9 mouse cellular contexts compared by ENCODE assay signal in genomic region chr11:58916879-58917744, GRCm38 (mm10). TPM values are rescaled to one million over a fixed set of nuclear protein-coding genes. Genes with fewer than 3 reads are reported as not detected.
DNase-seq lines count a peak whose midpoint lies in the region; ATAC-seq and TF ChIP-seq lines count a peak whose summit lies in the region.
"Had no signal": no experiment of that assay in that cellular context is flagged by ENCODE, and none has a peak within 500 bp of the region (broad histone marks: within the 10 kb centered on the region; RNA-seq: fewer than 3 reads in every experiment).

No protein-coding gene starts in this region.

- intact Hi-C loops in gastrocnemius, postnatal 14 days (cut with DNase I; ENCODE audit: low total_unique reads) = no loop called here

- no peaks in the 10 kb centered on the region for H3K36me3 ChIP-seq in kidney, adult 2 months (ENCODE audit: control insufficient read depth, insufficient read depth, low read length)
- H3K36me3 ChIP-seq in kidney, embryonic 14.5 days (ENCODE audit: control insufficient read depth, insufficient read depth, low read length) = no peaks in the 10 kb centered on the region
- H3K36me3 ChIP-seq in ES-E14 (ENCODE audit: control insufficient read depth, insufficient read depth, low read length, poor library complexity, severe bottlenecking) = no peaks in the 10 kb centered on the region
- no peaks in the 10 kb centered on the region for H3K36me3 ChIP-seq in intestine, embryonic 16.5 days (ENCODE audit: control insufficient read depth, insufficient read depth, low read length)
- H3K36me3 ChIP-seq in megakaryocyte, embryonic 14.5 days (replicated peaks; ENCODE audit: low read length) = no peaks in the 10 kb centered on the region
- H3K36me3 ChIP-seq: neural tube, embryonic 12.5 days had no signal

- peak; percentile 57 for TF ChIP-seq CTCF in kidney, adult 2 months (conservative IDR thresholded peaks at IDR 0.05; ENCODE audit: insufficient read depth, insufficient read length, low read depth, low read length)

- H3K4me3 ChIP-seq in kidney, adult 2 months (ENCODE audit: insufficient read depth, low read depth, low read length) = no peak overlapping the region
- no peak overlapping the region for H3K4me3 ChIP-seq in kidney, embryonic 14.5 days (ENCODE audit: low read length)
- H3K4me3 ChIP-seq in ES-E14 (ENCODE audit: insufficient read depth in 1 of 2, low read depth in 1 of 2, low read length in 2 of 2, poor library complexity in 1 of 2, severe bottlenecking in 1 of 2) = no peak overlapping the region
- H3K4me3 ChIP-seq in intestine, embryonic 16.5 days (ENCODE audit: low read length) = no peak overlapping the region
- H3K4me3 ChIP-seq in megakaryocyte, embryonic 14.5 days (replicated peaks) = peak overlapping the region; percentile 62
- H3K4me3 ChIP-seq: neural tube, embryonic 12.5 days had no signal

- in situ Hi-C loops in ES-E14 (cut with MboI; ENCODE audit: low sequenced_read_pairs in 2 of 2, unreplicated experiment in 2 of 2) = no loop called here

- whole genome bisulfite sequencing in kidney, adult 2 months = 56% methylated on average over 14 of the region's 14 CpGs
- WGBS in kidney, embryonic 14.5 days = 54% methylated on average over 14 of the region's 14 CpGs
- 50% methylated on average over 14 of the region's 14 CpGs for WGBS in intestine, embryonic 16.5 days

- ATAC-seq in kidney, embryonic 14.5 days (ENCODE audit: low FRiP score, low TSS enrichment) = no peak
- peak; percentile 39; the same call in 1 of the 2 replicates for ATAC-seq in intestine, embryonic 16.5 days

- H3K27ac ChIP-seq in kidney, adult 2 months (ENCODE audit: insufficient read depth, low read depth, low read length) = no peak overlapping the region
- H3K27ac ChIP-seq in kidney, embryonic 14.5 days (ENCODE audit: low read depth, low read length) = no peak overlapping the region
- H3K27ac ChIP-seq in ES-E14 (ENCODE audit: insufficient read depth, low read depth, low read length, poor library complexity, severe bottlenecking) = no peak overlapping the region
- no peak overlapping the region for H3K27ac ChIP-seq in intestine, embryonic 16.5 days (ENCODE audit: low read length)
- H3K27ac ChIP-seq: neural tube, embryonic 12.5 days had no signal

- peak; percentile 42 for DNase-seq in kidney, adult 2 months
- peak; percentile 81 for DNase-seq in ES-E14 (ENCODE audit: low read depth, low spot score)
- DNase-seq in adrenal gland, postnatal 36 days = peak; percentile 59 to 71
- DNase-seq in thymus, postnatal 10 days (ENCODE audit: low spot score in 2 of 2) = peak; percentile 69 to 91
- no peak for DNase-seq in gastrocnemius, postnatal 14 days

- no peak for TF ChIP-seq POLR2A in kidney, adult 2 months (IDR thresholded peaks at IDR 0.05; ENCODE audit: low read depth, low read length)

- H3K9ac ChIP-seq in kidney, embryonic 14.5 days (ENCODE audit: low read depth, low read length) = no peak overlapping the region
- H3K9ac ChIP-seq in ES-E14 (ENCODE audit: insufficient read depth, low read depth, low read length, poor library complexity, severe bottlenecking) = no peak overlapping the region
- H3K9ac ChIP-seq in intestine, embryonic 16.5 days (ENCODE audit: low read depth, low read length) = no peak overlapping the region
- H3K9ac ChIP-seq: neural tube, embryonic 12.5 days had no signal

- H3K4me1 ChIP-seq in kidney, adult 2 months (ENCODE audit: control insufficient read depth, insufficient read depth, low read length) = peaks cover 5% of the 10 kb centered on the region; the same call in 1 of the 2 replicates
- peaks cover 6% of the 10 kb centered on the region; the same call in 1 of the 2 replicates for H3K4me1 ChIP-seq in kidney, embryonic 14.5 days (ENCODE audit: control insufficient read depth, insufficient read depth, low read length)
- no peaks in the 10 kb centered on the region for H3K4me1 ChIP-seq in ES-E14 (ENCODE audit: control insufficient read depth in 2 of 2, insufficient read depth in 2 of 2, low read length in 2 of 2, poor library complexity in 1 of 2)
- H3K4me1 ChIP-seq in intestine, embryonic 16.5 days (ENCODE audit: control insufficient read depth, insufficient read depth, low read length) = 0 out of 2 replicates have a peak, but pooled peaks cover 3% of the 10 kb centered on the region
- H3K4me1 ChIP-seq in megakaryocyte, embryonic 14.5 days = peaks cover 45% of the 10 kb centered on the region

- no peaks in the 10 kb centered on the region for H3K27me3 ChIP-seq in kidney, adult 2 months (replicated peaks; ENCODE audit: control insufficient read depth, insufficient read depth, low read length)
- H3K27me3 ChIP-seq in kidney, embryonic 14.5 days (ENCODE audit: control insufficient read depth, insufficient read depth, low read length) = no peaks in the 10 kb centered on the region
- no peaks in the 10 kb centered on the region for H3K27me3 ChIP-seq in intestine, embryonic 16.5 days (replicated peaks; ENCODE audit: control insufficient read depth, insufficient read depth, low read length)
- peaks cover 19% of the 10 kb centered on the region for H3K27me3 ChIP-seq in megakaryocyte, embryonic 14.5 days (replicated peaks)
- H3K27me3 ChIP-seq: neural tube, embryonic 12.5 days had no signal

- no peak overlapping the region for H3K4me2 ChIP-seq in kidney, embryonic 14.5 days (replicated peaks; ENCODE audit: low read depth, low read length)
- H3K4me2 ChIP-seq in intestine, embryonic 16.5 days (ENCODE audit: low read depth, low read length) = no peak overlapping the region
- H3K4me2 ChIP-seq: neural tube, embryonic 12.5 days had no signal

- no peaks in the 10 kb centered on the region for H3K9me3 ChIP-seq in kidney, embryonic 14.5 days (ENCODE audit: control insufficient read depth, low read length)
- H3K9me3 ChIP-seq in ES-E14 (ENCODE audit: control insufficient read depth, insufficient read depth, low read depth, low read length) = no peaks in the 10 kb centered on the region
- H3K9me3 ChIP-seq in intestine, embryonic 16.5 days (ENCODE audit: control insufficient read depth, low read length) = no peaks in the 10 kb centered on the region
- H3K9me3 ChIP-seq in megakaryocyte, embryonic 14.5 days = no peaks in the 10 kb centered on the region
- H3K9me3 ChIP-seq: neural tube, embryonic 12.5 days had no signal

TF ChIP-seq in ES-E14, 5 proteins besides CTCF, POLR2A, EP300 and RAD21:
- TF ChIP-seq ZNF384 (IDR thresholded peaks at IDR 0.05; ENCODE audit: low read depth, low read length) (peak; percentile 27; the same call in 1 of the 2 replicates), ZC3H11A (IDR thresholded peaks at IDR 0.05; ENCODE audit: borderline replicate concordance, low read depth, low read length) (no peak)

RNA-seq across cellular contexts. Expression of gene Btnl10, which starts 0.6 kb away (rescaled TPM):
- 0.27 and 0.31 TPM in 2 replicates for polyA plus RNA-seq in kidney, adult 2 months (2012; rRNA removed)
- 0.09 TPM in 1 of 2 replicates, not detected in the other for polyA plus RNA-seq in kidney, embryonic 14.5 days (2014; fragmentation: Nextera tagmentation; extraction: Ambion mirVana)
- total RNA-seq in ES-E14 (2012; rRNA removed) = not detected in 2 replicates
- total RNA-seq in adrenal gland, postnatal 36 days (2021) = not detected
- polyA plus RNA-seq in intestine, embryonic 16.5 days (2015; fragmentation: Nextera tagmentation; extraction: Ambion mirVana) = 0.16 and 0.40 TPM in 2 replicates
- polyA plus RNA-seq in megakaryocyte, embryonic 14.5 days (2012; ENCODE audit: insufficient read depth, low replicate concordance) = not detected in 2 replicates
- total RNA-seq in gastrocnemius, postnatal 14 days (2021) = not detected
- polyA plus RNA-seq: neural tube, embryonic 12.5 days had no signal

RNA-seq across cellular contexts. Expression of gene Zfp39, which starts 13.1 kb away (rescaled TPM):
- 1.2 and 1.5 TPM in 2 replicates for polyA plus RNA-seq in kidney, adult 2 months (2012; rRNA removed)
- 5.0 and 9.6 TPM in 2 replicates for polyA plus RNA-seq in kidney, embryonic 14.5 days (2014; fragmentation: Nextera tagmentation; extraction: Ambion mirVana)
- 3.0 and 3.4 TPM in 2 replicates for total RNA-seq in ES-E14 (2012; rRNA removed)
- 1 to 10 TPM; 3.1 to 3.2 TPM for total RNA-seq in adrenal gland, postnatal 36 days (2021)
- polyA plus RNA-seq in intestine, embryonic 16.5 days (2015; fragmentation: Nextera tagmentation; extraction: Ambion mirVana) = 3.5 and 3.9 TPM in 2 replicates
- 0.11 TPM in 1 of 2 replicates, not detected in the other for polyA plus RNA-seq in megakaryocyte, embryonic 14.5 days (2012; ENCODE audit: insufficient read depth, low replicate concordance)
- total RNA-seq in gastrocnemius, postnatal 14 days (2021) = 1 to 10 TPM; 4.1 to 5.3 TPM

RNA-seq across cellular contexts. Expression of gene Rnf187, which starts 21.6 kb away (rescaled TPM):
- 251 and 307 TPM in 2 replicates for polyA plus RNA-seq in kidney, adult 2 months (2012; rRNA removed)
- 229 and 304 TPM in 2 replicates for polyA plus RNA-seq in kidney, embryonic 14.5 days (2014; fragmentation: Nextera tagmentation; extraction: Ambion mirVana)
- total RNA-seq in ES-E14 (2012; rRNA removed) = 104 and 115 TPM in 2 replicates
- 100 to 1,000 TPM; 173 to 181 TPM for total RNA-seq in adrenal gland, postnatal 36 days (2021)
- 131 and 138 TPM in 2 replicates for polyA plus RNA-seq in intestine, embryonic 16.5 days (2015; fragmentation: Nextera tagmentation; extraction: Ambion mirVana)
- polyA plus RNA-seq in megakaryocyte, embryonic 14.5 days (2012; ENCODE audit: insufficient read depth, low replicate concordance) = 271 and 450 TPM in 2 replicates
- total RNA-seq in gastrocnemius, postnatal 14 days (2021) = 100 to 1,000 TPM; 126 to 139 TPM

RNA-seq across cellular contexts. Expression of gene Hist3h2ba, which starts 31.6 kb away (rescaled TPM):
- polyA plus RNA-seq in kidney, adult 2 months (2012; rRNA removed) = 3.0 and 5.3 TPM in 2 replicates
- polyA plus RNA-seq in kidney, embryonic 14.5 days (2014; fragmentation: Nextera tagmentation; extraction: Ambion mirVana) = 29.9 and 146 TPM in 2 replicates
- 109 and 141 TPM in 2 replicates for total RNA-seq in ES-E14 (2012; rRNA removed)
- 1 to 10 TPM; 4.5 to 5.8 TPM for total RNA-seq in adrenal gland, postnatal 36 days (2021)
- polyA plus RNA-seq in intestine, embryonic 16.5 days (2015; fragmentation: Nextera tagmentation; extraction: Ambion mirVana) = 34.7 and 40.9 TPM in 2 replicates
- 5.3 and 6.7 TPM in 2 replicates for polyA plus RNA-seq in megakaryocyte, embryonic 14.5 days (2012; ENCODE audit: insufficient read depth, low replicate concordance)
- total RNA-seq in gastrocnemius, postnatal 14 days (2021) = 1 to 10 TPM; 2.1 to 3.7 TPM

RNA-seq across cellular contexts. Expression of gene Hist3h2a, which starts 37.4 kb away (rescaled TPM):
- polyA plus RNA-seq in kidney, adult 2 months (2012; rRNA removed) = 29.0 and 29.5 TPM in 2 replicates
- 31.8 and 32.7 TPM in 2 replicates for polyA plus RNA-seq in kidney, embryonic 14.5 days (2014; fragmentation: Nextera tagmentation; extraction: Ambion mirVana)
- 161 and 194 TPM in 2 replicates for total RNA-seq in ES-E14 (2012; rRNA removed)
- 10 to 100 TPM; 20.0 to 21.8 TPM for total RNA-seq in adrenal gland, postnatal 36 days (2021)
- 28.5 and 31.6 TPM in 2 replicates for polyA plus RNA-seq in intestine, embryonic 16.5 days (2015; fragmentation: Nextera tagmentation; extraction: Ambion mirVana)
- polyA plus RNA-seq in megakaryocyte, embryonic 14.5 days (2012; ENCODE audit: insufficient read depth, low replicate concordance) = 16.9 TPM in 1 of 2 replicates, not detected in the other
- total RNA-seq in gastrocnemius, postnatal 14 days (2021) = 10 to 100 TPM; 15.1 to 16.8 TPM
